Mouse (Mus musculus) left cerebral cortex, adult 11 months (tissue): ENCODE measurements around the gene Cdc45.

Source experiments
- DNase-seq: peaks from one replicate; pipeline ENCODE4 v3.0.0; 2022; ENCODE audit warnings: low spot score

Gene Cdc45

GRCm38 (mm10) chr16:18788627-18789406 lies 23.0 kb downstream of the Cdc45 start:
- DNase-seq: no peak

GRCm38 (mm10) chr16:18786652-18787051 lies 25.1 kb downstream of the Cdc45 start:
- DNase-seq: no peak

- no peak for DNase-seq
Observed at GRCm38 (mm10) chr16:18785485-18785884, 26.3 kb downstream of the Cdc45 start.

GRCm38 (mm10) chr16:18785025-18785424 lies 26.8 kb downstream of the Cdc45 start:
- DNase-seq: no peak

GRCm38 (mm10) chr16:18781810-18782209 lies 30.0 kb downstream of the Cdc45 start:
- DNase-seq: no peak

- DNase-seq: no peak
Observed at GRCm38 (mm10) chr16:18778461-18778860, 33.3 kb downstream of the Cdc45 start.

- no peak for DNase-seq
Observed at GRCm38 (mm10) chr16:18777101-18778080, 34.4 kb downstream of the Cdc45 start.

- no peak for DNase-seq
Observed at GRCm38 (mm10) chr16:18776556-18777100, 35.2 kb downstream of the Cdc45 start, which contains the start of gene Cldn5. Gene Cldn5 (plus strand): TSS chr16:18776847.

- DNase-seq: no peak
Observed at GRCm38 (mm10) chr16:18775621-18776555, 35.9 kb downstream of the Cdc45 start.

- no peak for DNase-seq
Observed at GRCm38 (mm10) chr16:18773936-18774335, 37.9 kb downstream of the Cdc45 start.

- DNase-seq: no peak
Observed at GRCm38 (mm10) chr16:18769501-18769900, 42.3 kb downstream of the Cdc45 start.

GRCm38 (mm10) chr16:18766390-18766789 lies 45.4 kb downstream of the Cdc45 start:
- no peak for DNase-seq

GRCm38 (mm10) chr16:18762960-18763359 lies 48.8 kb downstream of the Cdc45 start:
- no peak for DNase-seq

- DNase-seq: no peak
Observed at GRCm38 (mm10) chr16:18761734-18762133, 50.1 kb downstream of the Cdc45 start.

GRCm38 (mm10) chr16:18751885-18752499 lies 59.8 kb downstream of the Cdc45 start:
- no peak for DNase-seq

- DNase-seq: no peak
Observed at GRCm38 (mm10) chr16:18751101-18751500, 60.7 kb downstream of the Cdc45 start.

- DNase-seq: no peak
Observed at GRCm38 (mm10) chr16:18746268-18747122, 65.3 kb downstream of the Cdc45 start.

GRCm38 (mm10) chr16:18738303-18738702 lies 73.5 kb downstream of the Cdc45 start:
- DNase-seq: no peak

GRCm38 (mm10) chr16:18733100-18733956 lies 78.5 kb downstream of the Cdc45 start:
- no peak for DNase-seq
